Mouse (Mus musculus): Measurements from ENCODE around the gene Pamr1. TPM values are rescaled to one million over a fixed set of nuclear protein-coding genes. Genes with fewer than 3 reads are reported as not detected.

Pamr1 gene
- total and polyA plus RNA-seq, 3 experiments: not detected

DNA sequence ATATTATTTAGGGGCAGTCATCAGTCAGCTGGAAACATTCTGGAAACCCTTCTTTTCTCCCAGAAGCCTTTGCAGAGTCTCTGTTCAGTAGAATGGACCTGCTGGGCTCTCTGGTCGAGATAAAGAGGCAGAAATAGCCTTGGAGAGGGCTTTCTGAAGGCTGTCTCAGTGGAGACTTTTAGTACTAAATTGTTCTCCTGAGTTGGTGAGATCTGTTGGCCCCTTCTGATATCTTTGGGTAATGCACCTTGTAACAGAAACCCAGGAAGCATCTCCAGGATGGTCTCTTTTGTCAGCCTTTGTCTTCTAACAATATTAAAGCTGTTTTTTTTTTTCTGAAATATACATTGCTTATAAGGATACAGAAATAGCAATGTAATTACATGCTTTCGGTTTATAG lies 111.2 kb downstream of the Pamr1 start:
- H3K27ac ChIP-seq (ENCODE audit: control insufficient read depth, low read depth, low read length): no peak overlapping the region
- TF ChIP-seq ETS1 (IDR thresholded peaks at IDR 0.05; ENCODE audit: low read depth, low read length): no peak
- TF ChIP-seq MYB (IDR thresholded peaks at IDR 0.05; ENCODE audit: low read depth, low read length): no peak
- TF ChIP-seq TCF12 (IDR thresholded peaks at IDR 0.05; ENCODE audit: low read depth, low read length): no peak
- no peak for TF ChIP-seq TBP (IDR thresholded peaks at IDR 0.05; ENCODE audit: low read depth, low read length)
- no peak for TF ChIP-seq CTCF (IDR thresholded peaks at IDR 0.05 in 2 of 3, conservative IDR thresholded peaks at IDR 0.05 in 1 of 3; ENCODE audit: control insufficient read depth in 1 of 3, insufficient read depth in 1 of 3, low read depth in 2 of 3, low read length in 3 of 3, poor library complexity in 1 of 3, severe bottlenecking in 1 of 3)
- TF ChIP-seq NELFE (IDR thresholded peaks at IDR 0.05; ENCODE audit: low read depth, low read length): no peak
- no peak for TF ChIP-seq POLR2AphosphoS2 (IDR thresholded peaks at IDR 0.05; ENCODE audit: low read length)
- no peak for TF ChIP-seq GABPA (IDR thresholded peaks at IDR 0.05; ENCODE audit: low read depth, low read length)
- no peak for TF ChIP-seq ZMIZ1 (IDR thresholded peaks at IDR 0.05; ENCODE audit: low read depth, low read length)
- TF ChIP-seq SMC3 (IDR thresholded peaks at IDR 0.05; ENCODE audit: low read depth, low read length): no peak
- TF ChIP-seq ZNF384 (IDR thresholded peaks at IDR 0.05; ENCODE audit: low read depth, low read length): no peak
- no peak for TF ChIP-seq USF1 (IDR thresholded peaks at IDR 0.05; ENCODE audit: low read depth, low read length)
- no peak for DNase-seq (ENCODE audit: low read depth, low spot score)
- H3K4me1 ChIP-seq (ENCODE audit: control insufficient read depth in 1 of 2, insufficient read depth in 2 of 2, low read length in 2 of 2): no peaks in the 10 kb centered on the region
- no peak overlapping the region for H3K9ac ChIP-seq (ENCODE audit: control insufficient read depth, low read depth, low read length, poor library complexity, severe bottlenecking)
- no peaks in the 10 kb centered on the region for H3K79me2 ChIP-seq (ENCODE audit: control insufficient read depth, insufficient read depth, low read length, poor library complexity)
- no peak overlapping the region for H3K4me3 ChIP-seq (ENCODE audit: control insufficient read depth in 1 of 2, insufficient read depth in 1 of 2, low read depth in 2 of 2, low read length in 2 of 2)
- no peaks in the 10 kb centered on the region for H3K9me3 ChIP-seq (replicated peaks; ENCODE audit: insufficient read depth, low read length)
- no peaks in the 10 kb centered on the region for H3K36me3 ChIP-seq (ENCODE audit: control insufficient read depth in 1 of 2, insufficient read depth in 2 of 2, low read length in 2 of 2)
- peaks cover 3 to 7% of the 10 kb centered on the region in 2 experiments for H3K27me3 ChIP-seq (ENCODE audit: control insufficient read depth in 1 of 2, insufficient read depth in 2 of 2, low read length in 2 of 2)

DNA sequence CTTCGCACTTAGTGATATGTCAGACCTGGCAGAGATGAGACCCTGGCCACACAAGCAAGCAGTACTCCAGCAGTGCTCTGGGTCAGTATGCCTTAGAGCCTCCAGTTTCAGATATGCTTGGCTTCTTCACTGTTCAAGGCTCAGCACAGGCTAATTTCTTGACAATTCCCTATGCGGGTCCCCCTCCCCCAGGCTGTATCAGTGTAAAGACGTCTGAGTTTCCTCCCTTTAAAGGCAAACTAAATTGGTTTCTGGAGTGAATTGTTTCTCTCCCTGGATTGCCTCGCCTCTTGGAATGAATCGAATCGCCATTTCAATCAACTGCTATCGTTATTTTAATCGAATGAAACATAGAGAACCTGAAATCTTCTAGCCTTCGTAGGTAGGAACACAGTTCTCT lies 113.1 kb downstream of the Pamr1 start:
- no peaks in the 10 kb centered on the region for H3K9me3 ChIP-seq (replicated peaks; ENCODE audit: insufficient read depth, low read length)
- no peaks in the 10 kb centered on the region for H3K4me1 ChIP-seq (ENCODE audit: control insufficient read depth in 1 of 2, insufficient read depth in 2 of 2, low read length in 2 of 2)
- TF ChIP-seq E2F4 (IDR thresholded peaks at IDR 0.05; ENCODE audit: borderline replicate concordance, low read depth, low read length) (no peak), CTCF (IDR thresholded peaks at IDR 0.05 in 2 of 3, conservative IDR thresholded peaks at IDR 0.05 in 1 of 3; ENCODE audit: control insufficient read depth in 1 of 3, insufficient read depth in 1 of 3, low read depth in 2 of 3, low read length in 3 of 3, poor library complexity in 1 of 3, severe bottlenecking in 1 of 3) (no peak), GATA1 (IDR thresholded peaks at IDR 0.05; ENCODE audit: low read depth, low read length) (no peak), ZMIZ1 (IDR thresholded peaks at IDR 0.05; ENCODE audit: low read depth, low read length) (no peak), KAT2A (conservative IDR thresholded peaks at IDR 0.05; ENCODE audit: low read depth, low read length) (no peak), MYB (IDR thresholded peaks at IDR 0.05; ENCODE audit: low read depth, low read length) (no peak), MEF2A (IDR thresholded peaks at IDR 0.05; ENCODE audit: extremely low read depth, insufficient replicate concordance, low read depth, low read length, poor library complexity, severe bottlenecking) (no peak), RAD21 (IDR thresholded peaks at IDR 0.05; ENCODE audit: low read depth, low read length) (no peak), RCOR1 (IDR thresholded peaks at IDR 0.05; ENCODE audit: low read depth, low read length) (no peak), NRF1 (IDR thresholded peaks at IDR 0.05; ENCODE audit: insufficient read depth, low read depth, low read length, poor library complexity, severe bottlenecking) (no peak), ZNF384 (IDR thresholded peaks at IDR 0.05; ENCODE audit: low read depth, low read length) (no peak), MAZ (IDR thresholded peaks at IDR 0.05; ENCODE audit: low read depth, low read length) (no peak), NELFE (IDR thresholded peaks at IDR 0.05; ENCODE audit: low read depth, low read length) (no peak), BHLHE40 (IDR thresholded peaks at IDR 0.05; ENCODE audit: borderline replicate concordance, low read depth, low read length) (no peak), CHD1 (IDR thresholded peaks at IDR 0.05; ENCODE audit: low read depth, low read length) (no peak), POLR2AphosphoS5 (IDR thresholded peaks at IDR 0.05; ENCODE audit: borderline replicate concordance, low read depth, low read length) (no peak)

More for the DNA sequence above, 113.1 kb downstream of the Pamr1 start:
- Histone ChIP-seq H3K79me2 (ENCODE audit: control insufficient read depth, insufficient read depth, low read length, poor library complexity) (no peaks in the 10 kb centered on the region), H3K27ac (ENCODE audit: control insufficient read depth, low read depth, low read length) (no peak overlapping the region), H3K9ac (ENCODE audit: control insufficient read depth, low read depth, low read length, poor library complexity, severe bottlenecking) (no peak overlapping the region), H3K4me3 (ENCODE audit: control insufficient read depth in 1 of 2, insufficient read depth in 1 of 2, low read depth in 2 of 2, low read length in 2 of 2) (no peak overlapping the region), H3K36me3 (ENCODE audit: control insufficient read depth in 1 of 2, insufficient read depth in 2 of 2, low read length in 2 of 2) (no peaks in the 10 kb centered on the region), H3K27me3 (ENCODE audit: control insufficient read depth in 1 of 2, insufficient read depth in 2 of 2, low read length in 2 of 2) (peaks cover 3 to 7% of the 10 kb centered on the region in 2 experiments)
- no peak for DNase-seq (ENCODE audit: low read depth, low spot score)

Data from MEL (cell line).